Mouse (Mus musculus): ENCODE data around the gene Krtap17-1. TPM values are rescaled to one million over a fixed set of nuclear protein-coding genes. Genes with fewer than 3 reads are reported as not detected.

The Krtap17-1 gene
- polyA plus RNA-seq, 1 experiment: not detected

DNA sequence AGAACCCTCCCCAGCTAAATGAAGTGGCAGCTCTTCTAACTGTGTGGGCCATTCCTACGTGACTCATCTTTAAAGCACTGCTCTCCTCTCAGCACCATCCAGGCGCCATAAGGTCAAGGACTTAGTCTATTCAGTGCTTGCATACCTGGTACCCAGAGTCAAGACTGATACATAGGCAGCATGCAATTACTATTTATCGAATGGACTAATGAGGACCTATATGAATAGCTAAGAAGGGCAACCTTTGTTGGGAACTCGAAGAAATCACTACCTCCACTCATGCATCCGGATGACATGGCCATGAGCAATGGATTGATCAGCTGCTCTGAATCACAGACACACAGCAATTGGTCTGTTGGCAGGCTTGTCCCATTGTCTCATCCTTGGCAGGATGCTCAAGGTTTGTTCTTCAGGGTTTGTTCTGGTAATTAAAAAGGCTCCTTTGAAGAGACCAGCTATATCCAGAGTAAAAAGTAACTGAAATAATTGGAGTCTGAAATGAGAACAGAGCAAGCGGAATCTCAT lies 3.9 kb downstream of the Krtap17-1 start:
- Histone ChIP-seq H3K4me2 (ENCODE audit: low read depth) (no peak overlapping the region), H3K79me2 (ENCODE audit: control insufficient read depth, insufficient read depth) (no peaks in the 10 kb centered on the region), H3K36me3 (ENCODE audit: control insufficient read depth, insufficient read depth) (no peaks in the 10 kb centered on the region), H3K4me3 (no peak overlapping the region), H3K27me3 (ENCODE audit: control insufficient read depth, insufficient read depth, insufficient read length) (peaks cover 23% of the 10 kb centered on the region), H3ac (ENCODE audit: control insufficient read depth, insufficient read length) (no peak overlapping the region)
- TF ChIP-seq SRF (IDR thresholded peaks at IDR 0.05; ENCODE audit: control insufficient read depth, insufficient read length, low read depth) (no peak), MAX (IDR thresholded peaks at IDR 0.05; ENCODE audit: low read depth) (no peak), CEBPB (IDR thresholded peaks at IDR 0.05; ENCODE audit: insufficient read depth, poor library complexity, severe bottlenecking) (no peak), REST (IDR thresholded peaks at IDR 0.05; ENCODE audit: insufficient read depth, insufficient read length) (no peak), E2F4 (IDR thresholded peaks at IDR 0.05; ENCODE audit: insufficient read depth) (no peak), USF1 (IDR thresholded peaks at IDR 0.05; ENCODE audit: low read depth) (no peak), MYOG (IDR thresholded peaks at IDR 0.05; ENCODE audit: control insufficient read depth in 1 of 3, insufficient read depth in 1 of 3, insufficient read length in 2 of 3, low read depth in 2 of 3) (no peak), TCF3 (IDR thresholded peaks at IDR 0.05; ENCODE audit: insufficient read length, low read depth) (no peak), POLR2A (IDR thresholded peaks at IDR 0.05; ENCODE audit: insufficient read length, low read depth) (no peak), POLR2AphosphoS2 (IDR thresholded peaks at IDR 0.05; ENCODE audit: insufficient read length, low read depth) (no peak), TCF12 (IDR thresholded peaks at IDR 0.05; ENCODE audit: insufficient read depth, poor library complexity, severe bottlenecking) (no peak), MYOD1 (IDR thresholded peaks at IDR 0.05; ENCODE audit: control insufficient read depth in 1 of 3, insufficient read length in 2 of 3, low read depth in 2 of 3) (no peak)

DNA sequence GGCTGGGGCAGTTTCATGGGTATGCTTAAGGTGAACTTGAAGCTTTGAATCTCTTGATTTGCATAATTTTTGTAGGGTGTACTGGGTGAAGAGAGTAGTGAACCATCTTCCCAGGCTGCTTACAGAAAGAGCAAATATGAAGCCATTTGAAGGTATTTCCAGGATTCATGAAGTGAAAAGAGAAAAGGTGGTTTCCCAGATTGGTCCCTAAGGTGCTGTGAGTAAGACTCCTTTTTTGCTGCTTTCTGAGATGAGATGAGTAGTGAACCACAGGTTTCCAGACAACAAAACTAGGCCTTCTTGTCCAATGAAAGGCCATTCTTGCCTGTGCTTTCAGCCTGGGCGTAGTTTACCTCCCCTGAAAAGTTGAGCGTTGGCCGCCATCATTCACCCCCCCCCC lies 5.3 kb downstream of the Krtap17-1 start:
- H3ac ChIP-seq (ENCODE audit: control insufficient read depth, insufficient read length): no peak overlapping the region
- no peaks in the 10 kb centered on the region for H3K79me2 ChIP-seq (ENCODE audit: control insufficient read depth, insufficient read depth)
- H3K4me3 ChIP-seq: no peak overlapping the region
- H3K4me2 ChIP-seq (ENCODE audit: low read depth): no peak overlapping the region
- peaks cover 16% of the 10 kb centered on the region for H3K27me3 ChIP-seq (ENCODE audit: control insufficient read depth, insufficient read depth, insufficient read length)
- TF ChIP-seq REST (IDR thresholded peaks at IDR 0.05; ENCODE audit: insufficient read depth, insufficient read length) (no peak), TCF3 (IDR thresholded peaks at IDR 0.05; ENCODE audit: insufficient read length, low read depth) (no peak), USF1 (IDR thresholded peaks at IDR 0.05; ENCODE audit: low read depth) (no peak), SRF (IDR thresholded peaks at IDR 0.05; ENCODE audit: control insufficient read depth, insufficient read length, low read depth) (no peak), TCF12 (IDR thresholded peaks at IDR 0.05; ENCODE audit: insufficient read depth, poor library complexity, severe bottlenecking) (no peak), POLR2AphosphoS2 (IDR thresholded peaks at IDR 0.05; ENCODE audit: insufficient read length, low read depth) (no peak), MYOG (IDR thresholded peaks at IDR 0.05; ENCODE audit: control insufficient read depth in 1 of 3, insufficient read depth in 1 of 3, insufficient read length in 2 of 3, low read depth in 2 of 3) (no peak), POLR2A (IDR thresholded peaks at IDR 0.05; ENCODE audit: insufficient read length, low read depth) (no peak), MAX (IDR thresholded peaks at IDR 0.05; ENCODE audit: low read depth) (no peak), E2F4 (IDR thresholded peaks at IDR 0.05; ENCODE audit: insufficient read depth) (no peak), CEBPB (IDR thresholded peaks at IDR 0.05; ENCODE audit: insufficient read depth, poor library complexity, severe bottlenecking) (no peak)
- no peaks in the 10 kb centered on the region for H3K36me3 ChIP-seq (ENCODE audit: control insufficient read depth, insufficient read depth)

DNA sequence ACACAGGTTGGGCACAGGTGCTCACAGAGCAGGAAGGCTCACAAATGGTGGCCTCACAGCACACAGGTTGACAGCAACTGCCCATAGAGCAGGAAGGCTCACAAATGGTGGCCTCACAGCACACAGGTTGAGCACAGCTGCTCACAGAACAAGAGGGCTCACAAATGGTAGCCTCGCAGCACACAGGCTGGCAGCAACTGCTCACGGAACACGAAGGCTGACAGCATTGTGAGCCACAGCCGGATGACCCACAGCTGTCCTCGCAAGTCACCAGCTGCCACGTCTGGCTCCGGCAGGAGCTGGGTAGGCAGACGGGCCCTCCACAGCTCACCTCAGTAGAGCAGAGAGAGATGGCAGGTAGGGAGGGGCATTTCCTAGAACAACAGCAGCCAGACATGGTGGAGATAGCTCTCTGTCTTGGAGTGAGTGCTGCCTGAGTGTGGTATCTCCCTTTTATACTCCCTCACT lies 7.6 kb downstream of the Krtap17-1 start, which contains the start of gene Krtap16-1:
Gene Krtap16-1 (minus strand): TSS at position 418 of the 468 bp plus-strand sequence.
- H3K4me3 ChIP-seq: no peak within 1 kb of the TSS
- peak within 1 kb of the TSS; percentile 32 for H3K4me2 ChIP-seq (ENCODE audit: low read depth)
- no peak for TF ChIP-seq TCF12 (IDR thresholded peaks at IDR 0.05; ENCODE audit: insufficient read depth, poor library complexity, severe bottlenecking)
- no peak for TF ChIP-seq POLR2A (IDR thresholded peaks at IDR 0.05; ENCODE audit: insufficient read length, low read depth)
- TF ChIP-seq POLR2AphosphoS2 (IDR thresholded peaks at IDR 0.05; ENCODE audit: insufficient read length, low read depth): no peak
- TF ChIP-seq MYOG (IDR thresholded peaks at IDR 0.05; ENCODE audit: control insufficient read depth in 1 of 3, insufficient read depth in 1 of 3, insufficient read length in 2 of 3, low read depth in 2 of 3): peak in 2 of 3 experiments; percentile 75 to 86
- no peak for TF ChIP-seq REST (IDR thresholded peaks at IDR 0.05; ENCODE audit: insufficient read depth, insufficient read length)
- no peak for TF ChIP-seq MAX (IDR thresholded peaks at IDR 0.05; ENCODE audit: low read depth)
- peak; percentile 85 for TF ChIP-seq TCF3 (IDR thresholded peaks at IDR 0.05; ENCODE audit: insufficient read length, low read depth)
- TF ChIP-seq USF1 (IDR thresholded peaks at IDR 0.05; ENCODE audit: low read depth): no peak
- TF ChIP-seq CEBPB (IDR thresholded peaks at IDR 0.05; ENCODE audit: insufficient read depth, poor library complexity, severe bottlenecking): no peak
- no peak for TF ChIP-seq SRF (IDR thresholded peaks at IDR 0.05; ENCODE audit: control insufficient read depth, insufficient read length, low read depth)
- TF ChIP-seq MYOD1 (IDR thresholded peaks at IDR 0.05; ENCODE audit: control insufficient read depth in 1 of 3, insufficient read length in 2 of 3, low read depth in 2 of 3): peak in 2 of 3 experiments; percentile 83 to 94

DNA sequence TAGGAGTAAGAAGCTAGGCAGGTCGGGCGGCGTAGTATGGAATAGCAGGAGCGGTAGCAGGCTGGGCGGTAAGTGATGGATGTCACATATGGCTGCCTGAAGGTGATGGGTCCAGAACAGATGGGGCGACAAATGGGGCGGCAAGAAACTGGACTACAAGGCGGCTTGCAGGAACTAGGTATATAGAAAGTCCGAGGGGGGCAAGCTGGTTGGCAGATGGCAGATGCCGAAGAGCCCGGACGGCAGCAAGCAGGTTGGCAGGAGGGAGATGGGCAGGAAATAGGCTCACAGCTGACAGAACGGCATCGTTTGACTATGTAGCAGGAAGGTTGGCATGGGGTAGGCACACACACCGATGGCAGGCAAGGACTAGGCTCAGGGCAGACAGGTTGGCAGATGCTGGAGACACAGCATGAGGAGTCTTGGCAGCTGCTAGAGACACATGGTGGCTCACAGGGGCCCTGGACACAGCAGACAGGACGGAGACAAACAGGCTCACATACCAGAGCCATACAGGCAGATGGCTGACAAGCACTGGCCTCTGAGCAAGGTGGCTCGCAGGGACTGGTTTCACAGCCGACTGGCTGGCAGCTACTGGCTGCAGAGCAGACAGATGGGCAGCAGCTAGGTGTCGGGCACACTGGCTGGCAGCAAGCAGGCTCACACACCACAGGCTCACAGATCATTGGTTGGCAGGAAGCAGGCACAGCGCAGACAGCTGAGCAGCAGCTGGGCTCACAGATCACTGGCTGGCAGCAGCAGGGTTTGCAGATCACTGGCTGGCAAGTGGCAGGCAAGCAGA lies 8.3 kb downstream of the Krtap17-1 start:
- H3K27me3 ChIP-seq (ENCODE audit: control insufficient read depth, insufficient read depth, insufficient read length): peaks cover 11% of the 10 kb centered on the region
- no peaks in the 10 kb centered on the region for H3K36me3 ChIP-seq (ENCODE audit: control insufficient read depth, insufficient read depth)
- peak overlapping the region; percentile 32 for H3K4me2 ChIP-seq (ENCODE audit: low read depth)
- H3K79me2 ChIP-seq (ENCODE audit: control insufficient read depth, insufficient read depth): no peaks in the 10 kb centered on the region
- H3K4me3 ChIP-seq: no peak overlapping the region
- no peak overlapping the region for H3ac ChIP-seq (ENCODE audit: control insufficient read depth, insufficient read length)
- TF ChIP-seq POLR2A (IDR thresholded peaks at IDR 0.05; ENCODE audit: insufficient read length, low read depth): no peak
- no peak for TF ChIP-seq MAX (IDR thresholded peaks at IDR 0.05; ENCODE audit: low read depth)
- TF ChIP-seq MYOD1 (IDR thresholded peaks at IDR 0.05; ENCODE audit: control insufficient read depth in 1 of 3, insufficient read length in 2 of 3, low read depth in 2 of 3): peak in 2 of 3 experiments; percentile 87 to 97
- TF ChIP-seq TCF12 (IDR thresholded peaks at IDR 0.05; ENCODE audit: insufficient read depth, poor library complexity, severe bottlenecking): no peak
- no peak for TF ChIP-seq E2F4 (IDR thresholded peaks at IDR 0.05; ENCODE audit: insufficient read depth)
- no peak for TF ChIP-seq REST (IDR thresholded peaks at IDR 0.05; ENCODE audit: insufficient read depth, insufficient read length)
- TF ChIP-seq USF1 (IDR thresholded peaks at IDR 0.05; ENCODE audit: low read depth): no peak
- TF ChIP-seq CEBPB (IDR thresholded peaks at IDR 0.05; ENCODE audit: insufficient read depth, poor library complexity, severe bottlenecking): no peak
- TF ChIP-seq MYOG (IDR thresholded peaks at IDR 0.05; ENCODE audit: control insufficient read depth in 1 of 3, insufficient read depth in 1 of 3, insufficient read length in 2 of 3, low read depth in 2 of 3): peak in 2 of 3 experiments; percentile 82 to 97
- no peak for TF ChIP-seq POLR2AphosphoS2 (IDR thresholded peaks at IDR 0.05; ENCODE audit: insufficient read length, low read depth)
- TF ChIP-seq SRF (IDR thresholded peaks at IDR 0.05; ENCODE audit: control insufficient read depth, insufficient read length, low read depth): no peak
- TF ChIP-seq TCF3 (IDR thresholded peaks at IDR 0.05; ENCODE audit: insufficient read length, low read depth): peak; percentile 92

More for the DNA sequence above, 7.6 kb downstream of the Krtap17-1 start, which contains the start of gene Krtap16-1:
- H3K79me2 ChIP-seq (ENCODE audit: control insufficient read depth, insufficient read depth): no peaks in the 10 kb centered on the region
- H3K36me3 ChIP-seq (ENCODE audit: control insufficient read depth, insufficient read depth): no peaks in the 10 kb centered on the region
- no peak within 1 kb of the TSS for H3ac ChIP-seq (ENCODE audit: control insufficient read depth, insufficient read length)
- peaks cover 4% of the 10 kb centered on the region for H3K27me3 ChIP-seq (ENCODE audit: control insufficient read depth, insufficient read depth, insufficient read length)
